Mouse (Mus musculus): ENCODE measurements around the gene Fxyd6.

GRCm38 (mm10) chr9:45439025-45439424, 69.0 kb downstream of the Fxyd6 start:
- no peak for TF ChIP-seq ZNF384 (IDR thresholded peaks at IDR 0.05; ENCODE audit: low read depth, low read length)
- no peak for TF ChIP-seq HCFC1 (IDR thresholded peaks at IDR 0.05; ENCODE audit: borderline replicate concordance, insufficient read depth, low read length)

All from ES-E14 (cell line).